Mouse (Mus musculus): ENCODE results near the gene Ntrk2.

Ntrk2 gene

DNA sequence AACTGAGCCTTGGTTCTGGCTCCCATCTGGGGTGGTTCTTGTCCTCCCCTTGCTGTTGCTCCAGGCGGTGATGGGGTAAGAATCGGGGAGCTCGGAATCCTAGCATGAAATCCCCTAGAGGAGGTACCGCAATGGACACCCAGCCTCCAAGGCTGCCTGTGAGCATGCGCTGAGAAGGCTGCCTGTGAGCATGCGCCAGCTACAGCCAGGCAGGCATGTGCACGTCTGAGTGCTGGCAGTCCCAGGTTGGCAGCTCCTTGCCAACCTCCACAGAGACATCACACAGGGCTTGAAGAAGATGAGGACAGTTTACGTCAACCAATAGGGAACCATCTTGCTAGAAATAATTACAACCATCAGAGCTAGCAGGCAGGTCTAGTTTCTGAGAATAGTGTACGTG, 37.5 kb downstream of the Ntrk2 start:
- no peak for DNase-seq

- no peak for DNase-seq
Measured at GRCm38 (mm10) chr13:58848578-58848977, 42.2 kb downstream of the Ntrk2 start.

DNA sequence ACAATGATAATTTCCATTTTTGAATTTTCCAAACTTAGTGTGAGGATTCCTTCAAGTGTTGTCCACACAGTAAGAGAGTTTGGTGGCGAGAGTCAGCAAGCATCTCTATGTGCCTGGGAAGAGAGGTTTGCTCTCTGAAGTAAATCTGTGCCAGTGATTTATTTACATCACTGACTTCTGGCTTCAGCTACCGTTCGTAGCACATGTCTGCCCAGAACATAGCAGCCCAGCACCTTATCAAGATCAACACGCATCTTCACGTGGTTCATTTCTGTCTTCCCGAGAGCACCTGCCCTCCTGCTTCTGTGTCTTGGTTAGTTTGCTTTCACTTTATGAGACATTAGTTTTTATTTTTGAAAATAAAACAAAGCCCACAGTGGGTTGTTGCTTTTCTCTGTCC, 47.3 kb downstream of the Ntrk2 start:
- DNase-seq: no peak

DNA sequence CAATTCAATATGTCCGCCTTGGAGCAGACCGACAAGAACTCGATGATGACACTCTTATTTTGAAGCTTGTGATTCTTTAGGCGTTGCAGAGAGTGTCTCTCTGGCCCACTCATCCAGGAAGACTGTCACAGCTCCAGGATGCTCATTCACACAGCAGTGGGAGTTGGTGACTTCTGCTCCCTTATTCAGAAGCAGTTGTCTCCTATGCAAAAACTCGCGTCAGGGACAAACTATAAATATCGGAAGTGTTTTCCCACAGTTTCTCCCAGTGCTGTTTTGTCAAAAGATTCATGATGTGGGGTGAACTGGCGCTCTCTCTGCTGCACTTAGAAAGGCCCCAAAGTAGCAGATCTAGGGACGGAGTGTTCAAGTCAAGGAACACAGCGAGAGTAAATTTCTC, 59.9 kb downstream of the Ntrk2 start:
- no peak for DNase-seq

DNA sequence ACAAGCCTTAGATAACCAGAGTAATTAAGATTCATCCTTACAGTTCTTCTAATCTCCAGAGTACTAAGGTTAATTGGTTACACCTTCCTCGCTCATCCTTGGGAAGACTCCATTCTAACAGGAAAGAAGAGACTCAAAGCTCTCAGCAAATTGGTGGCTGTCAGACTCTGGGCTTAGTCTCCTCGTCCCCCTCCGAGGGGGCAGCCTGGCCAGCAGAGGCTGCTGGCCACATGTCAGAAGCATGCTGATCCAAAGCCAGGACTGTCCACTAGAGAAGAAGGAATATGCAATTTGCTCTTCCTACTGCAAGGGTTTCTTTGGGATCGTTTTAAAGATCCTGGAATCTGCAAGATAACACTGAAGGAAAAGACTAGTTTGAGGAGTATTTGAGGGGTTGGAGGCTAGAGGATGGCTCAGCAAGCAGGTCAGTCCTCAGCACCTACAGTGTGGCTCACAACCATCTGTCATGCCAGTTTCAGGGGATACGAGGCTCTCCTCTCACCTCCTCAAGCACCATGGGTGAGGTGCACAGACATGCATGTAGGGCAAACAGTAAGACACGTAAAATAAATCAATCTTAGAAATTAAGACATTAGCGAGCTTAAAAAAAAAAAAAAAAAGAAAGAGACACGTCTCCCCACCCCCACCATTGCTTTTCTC, 60.5 kb downstream of the Ntrk2 start:
- DNase-seq: no peak

GRCm38 (mm10) chr13:58882468-58882867, 76.1 kb downstream of the Ntrk2 start:
- no peak for DNase-seq

- no peak for DNase-seq
Measured at GRCm38 (mm10) chr13:58882916-58883315, 76.5 kb downstream of the Ntrk2 start.

GRCm38 (mm10) chr13:58886108-58886507, 79.7 kb downstream of the Ntrk2 start:
- DNase-seq: no peak

- DNase-seq: no peak
Measured at GRCm38 (mm10) chr13:58896254-58896910, 90.0 kb downstream of the Ntrk2 start.

- DNase-seq: no peak
Measured at GRCm38 (mm10) chr13:58899337-58899736, 93.0 kb downstream of the Ntrk2 start.

- no peak for DNase-seq
Measured at GRCm38 (mm10) chr13:58902313-58902712, 95.9 kb downstream of the Ntrk2 start.

DNA sequence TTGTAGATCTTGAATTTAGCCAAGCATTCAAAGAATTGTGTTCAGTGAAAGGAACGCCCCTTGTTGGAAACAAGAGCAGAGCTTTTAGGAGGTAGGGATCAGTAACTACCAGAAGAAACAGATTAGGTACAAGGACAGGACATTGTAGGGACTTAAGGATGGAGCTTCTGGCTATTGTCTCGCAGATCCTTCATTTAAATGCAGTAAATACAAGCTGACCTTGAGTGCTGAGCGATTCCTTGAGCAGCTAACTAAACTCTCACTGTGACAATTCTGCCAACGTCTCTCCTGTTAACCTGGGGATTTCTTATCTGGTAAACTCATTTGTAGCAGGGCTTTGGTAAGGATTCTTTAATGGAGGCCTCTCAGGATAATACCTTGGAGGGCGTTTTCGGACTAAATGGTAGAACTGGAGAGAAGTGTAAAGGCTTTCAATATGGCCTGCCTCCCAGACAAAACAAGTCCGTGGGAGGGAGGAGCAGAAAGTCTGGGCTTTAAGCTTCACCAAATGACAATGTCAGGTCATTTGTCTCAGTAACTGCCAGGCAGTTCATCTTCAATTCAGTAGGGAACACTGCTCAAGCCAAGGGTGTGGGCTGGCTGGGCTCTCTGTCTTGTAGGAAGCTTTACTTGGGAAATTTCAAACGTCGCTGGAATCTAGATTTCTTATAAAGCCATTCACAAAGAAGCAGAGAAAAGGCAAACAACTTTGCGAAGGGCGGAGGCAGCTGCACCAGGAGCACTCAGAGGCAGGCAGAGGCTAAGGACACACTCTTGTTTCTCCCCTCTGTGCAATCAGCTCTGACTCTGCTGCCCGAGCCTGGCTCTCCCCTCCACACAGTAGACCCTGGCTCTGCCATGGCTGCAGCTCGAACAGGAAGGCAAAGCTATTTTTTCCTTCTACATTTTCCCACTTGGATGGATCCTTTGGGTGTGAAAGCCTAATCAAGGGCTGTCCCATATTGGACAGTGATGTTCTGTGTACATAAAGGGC, 98.7 kb downstream of the Ntrk2 start:
- DNase-seq: no peak

GRCm38 (mm10) chr13:58911936-58912335, 105.6 kb downstream of the Ntrk2 start:
- DNase-seq: no peak

GRCm38 (mm10) chr13:58912559-58912958, 106.2 kb downstream of the Ntrk2 start:
- DNase-seq: no peak

- DNase-seq: no peak
Measured at GRCm38 (mm10) chr13:58914061-58914814, 107.9 kb downstream of the Ntrk2 start.

GRCm38 (mm10) chr13:58916348-58916747, 110.0 kb downstream of the Ntrk2 start:
- DNase-seq: no peak

- no peak for DNase-seq
Measured at GRCm38 (mm10) chr13:58920241-58920640, 113.9 kb downstream of the Ntrk2 start.

DNA sequence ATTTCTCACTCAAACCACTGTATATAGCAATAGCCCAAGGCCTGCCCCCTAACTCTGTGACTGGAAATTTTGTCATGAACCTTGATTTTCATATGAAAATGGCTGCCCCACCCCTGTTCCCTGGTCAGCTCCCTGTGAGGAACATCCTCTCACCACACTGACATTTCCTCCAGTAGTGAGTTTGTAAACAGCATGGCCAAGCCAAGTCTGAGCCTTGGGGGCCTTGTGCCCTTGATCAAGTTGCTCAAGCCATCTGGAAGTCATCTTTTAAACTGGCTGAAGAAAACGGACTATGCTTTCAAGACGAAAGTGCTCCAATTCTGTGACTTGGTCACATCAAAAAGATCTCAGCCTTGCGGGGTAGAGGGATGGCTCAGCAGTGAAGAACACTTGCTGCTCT, 114.9 kb downstream of the Ntrk2 start:
- DNase-seq: no peak

GRCm38 (mm10) chr13:58921705-58922104, 115.3 kb downstream of the Ntrk2 start:
- DNase-seq: no peak

DNA sequence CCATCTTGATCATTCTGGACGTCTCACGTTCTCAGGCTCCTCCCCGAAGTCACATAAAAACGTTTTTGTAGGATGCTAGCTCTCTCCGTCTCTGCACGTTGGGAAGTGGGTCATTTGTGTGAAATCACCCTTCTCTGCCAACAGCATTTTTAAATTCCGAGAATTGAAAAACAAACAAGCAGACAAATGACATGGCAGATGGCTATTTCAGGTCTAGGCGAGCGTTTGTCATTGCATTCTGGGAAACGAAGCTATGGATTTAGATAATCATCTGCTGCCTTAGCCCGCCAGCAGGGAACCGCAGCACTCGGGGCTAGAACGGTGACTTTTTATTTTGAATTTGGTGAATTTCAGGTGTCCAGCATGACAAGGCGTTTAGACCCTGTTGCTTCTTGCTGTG, 115.8 kb downstream of the Ntrk2 start:
- DNase-seq: no peak

GRCm38 (mm10) chr13:58923496-58923895, 117.1 kb downstream of the Ntrk2 start:
- DNase-seq: no peak

DNA sequence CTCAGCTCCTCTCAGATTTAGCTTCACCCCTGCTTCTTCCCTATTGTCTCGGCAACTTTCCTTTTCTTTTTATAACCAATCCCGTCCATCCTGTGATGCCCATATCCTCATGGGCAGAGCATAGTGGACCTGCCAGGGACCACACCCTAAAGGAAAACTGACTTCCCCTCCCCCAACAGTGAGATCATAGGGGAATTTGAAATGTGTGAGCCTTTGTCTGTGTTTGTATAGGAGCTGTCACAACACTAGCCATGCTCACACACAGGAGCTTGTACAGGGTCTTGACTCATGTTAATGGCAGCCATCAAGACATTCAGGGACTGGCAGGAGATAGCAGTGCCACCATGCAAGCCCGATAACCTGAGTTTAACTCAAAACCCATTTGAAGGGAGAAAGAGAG, 118.1 kb downstream of the Ntrk2 start:
- no peak for DNase-seq

DNA sequence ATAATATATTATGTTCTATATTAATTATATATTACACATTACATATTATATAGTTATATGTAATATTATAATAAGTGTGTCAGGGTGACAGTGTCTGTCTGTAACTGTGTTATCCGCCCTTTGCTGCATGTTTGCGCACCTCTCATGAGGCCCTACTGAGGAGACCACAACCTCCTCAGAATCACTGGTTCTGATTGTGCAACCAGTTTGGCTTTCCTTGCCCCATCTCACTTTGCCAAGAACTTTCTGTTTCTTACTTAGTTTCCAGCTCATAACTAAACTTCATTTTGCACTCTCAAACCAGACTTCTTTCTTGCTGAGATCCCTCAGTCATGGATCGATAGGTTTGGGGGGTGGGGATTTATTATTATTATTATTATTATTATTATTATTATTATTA, 120.8 kb downstream of the Ntrk2 start:
- no peak for DNase-seq

Data from thymus, postnatal 14 days (tissue).